Mouse (Mus musculus): Measurements from ENCODE around the gene Ppp6r2. TPM values are rescaled to one million over a fixed set of nuclear protein-coding genes. Genes with fewer than 3 reads are reported as not detected.

Ppp6r2 gene
- polyA plus RNA-seq, 1 experiment from 2014 or later, result 17.2 TPM

DNA sequence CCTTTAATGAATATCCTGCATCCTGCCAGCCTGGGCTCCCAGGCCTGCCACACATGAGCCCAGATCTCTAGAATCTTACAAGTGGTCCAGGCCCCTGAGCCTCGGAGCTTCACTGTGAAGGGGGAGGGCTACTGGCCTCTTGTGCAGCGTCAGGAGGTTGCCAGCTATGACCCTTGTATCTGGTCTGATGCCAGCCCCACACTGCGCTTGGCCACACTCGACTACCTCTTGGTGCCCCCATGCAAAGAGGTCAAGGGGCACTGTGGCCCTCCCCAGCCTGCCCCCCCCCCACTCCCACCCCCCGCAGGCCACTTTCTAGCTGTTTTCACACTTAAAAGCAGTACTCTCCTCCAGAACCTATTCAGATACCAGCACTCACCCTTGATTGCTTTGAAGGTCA lies 115.1 kb downstream of the Ppp6r2 start:
- Histone ChIP-seq H3K27me3 (ENCODE audit: control insufficient read depth, insufficient read depth, low read length) (no peaks in the 10 kb centered on the region), H3K27ac (replicated peaks) (no peak overlapping the region), H3K4me1 (replicated peaks; ENCODE audit: control insufficient read depth, insufficient read depth) (no peaks in the 10 kb centered on the region), H3K4me3 (ENCODE audit: low read depth, low read length) (no peak overlapping the region), H3K9me3 (ENCODE audit: control insufficient read depth, low read length) (no peaks in the 10 kb centered on the region), H3K4me2 (replicated peaks; ENCODE audit: low read depth) (no peak overlapping the region), H3K36me3 (ENCODE audit: control insufficient read depth, insufficient read depth, low read length) (no peaks in the 10 kb centered on the region), H3K9ac (ENCODE audit: low read length) (no peak overlapping the region)
- no peak for DNase-seq (ENCODE audit: low spot score)
- no peak for TF ChIP-seq EP300 (optimal IDR thresholded peaks at IDR 0.05)
- TF ChIP-seq CTCF (IDR thresholded peaks at IDR 0.05; ENCODE audit: low read depth), result no peak
- 58% methylated on average over 5 of the region's 5 CpGs for WGBS
- ATAC-seq (ENCODE audit: low FRiP score, low TSS enrichment), result no peak

DNA sequence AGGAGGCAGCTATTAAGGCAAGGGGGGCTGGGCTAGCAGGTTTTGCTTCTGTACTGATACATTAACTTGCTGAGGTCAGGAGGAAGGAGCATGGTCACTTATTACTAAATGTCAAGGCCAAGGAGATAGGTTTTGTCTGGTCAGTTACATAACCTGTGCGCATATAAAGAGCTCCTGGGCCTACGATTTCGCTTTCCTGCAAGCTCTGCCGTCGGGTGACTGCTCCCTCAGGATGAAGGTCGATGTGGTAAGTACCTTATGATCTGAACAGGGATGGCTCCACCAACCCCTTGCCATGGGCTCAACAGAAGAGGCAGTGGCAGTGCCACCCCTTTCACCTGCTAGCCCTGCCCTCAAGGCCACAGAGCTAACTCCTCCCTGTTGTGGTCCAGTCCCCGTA lies 122.9 kb downstream of the Ppp6r2 start, which contains the start of gene Miox:
Gene Miox, plus strand, starts transcription at position 128 of the 400 bp plus-strand sequence.
- H3K9ac ChIP-seq (ENCODE audit: low read length), result no peak within 1 kb of the TSS

DNA sequence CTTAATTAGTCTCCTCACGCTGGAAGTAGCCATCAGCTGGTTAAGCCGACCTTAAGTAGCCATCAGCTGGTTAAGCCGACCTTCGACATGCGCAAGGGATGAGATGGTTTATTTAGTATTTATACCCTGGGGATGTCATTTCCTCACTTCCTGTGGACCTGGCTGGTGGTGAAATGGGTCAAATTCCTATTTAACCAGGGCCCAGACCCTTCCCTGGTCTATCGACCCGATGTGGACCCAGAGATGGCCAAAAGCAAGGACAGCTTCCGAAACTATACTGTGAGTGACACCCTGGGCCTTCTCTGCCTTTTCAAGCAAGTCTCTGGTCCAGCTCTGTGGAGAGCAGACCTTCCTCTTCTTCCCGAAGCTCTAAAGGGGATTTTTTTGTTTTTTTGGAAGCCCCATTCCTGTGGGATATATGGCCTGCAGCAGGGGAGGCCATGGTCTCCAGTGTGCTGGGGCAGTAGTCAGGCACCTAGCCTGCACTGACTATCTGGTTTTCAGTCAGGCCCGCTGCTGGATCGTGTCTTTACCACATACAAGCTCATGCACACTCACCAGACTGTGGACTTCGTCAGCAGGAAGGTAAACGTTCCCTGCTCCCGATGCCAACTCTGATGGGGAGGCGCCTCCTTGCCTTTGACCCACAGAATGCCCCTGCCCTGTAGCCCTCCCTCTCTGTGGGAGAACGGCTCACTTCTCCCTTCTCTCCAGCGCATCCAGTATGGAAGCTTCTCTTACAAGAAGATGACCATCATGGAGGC lies 123.6 kb downstream of the Ppp6r2 start:
- 77% methylated on average over 17 of the region's 17 CpGs for WGBS
- H3K4me1 ChIP-seq (replicated peaks; ENCODE audit: control insufficient read depth, insufficient read depth), result no peaks in the 10 kb centered on the region
- no peaks in the 10 kb centered on the region for H3K9me3 ChIP-seq (ENCODE audit: control insufficient read depth, low read length)

More for the DNA sequence above, 122.9 kb downstream of the Ppp6r2 start, which contains the start of gene Miox:
- Histone ChIP-seq H3K27ac (replicated peaks) (no peak within 1 kb of the TSS), H3K4me1 (replicated peaks; ENCODE audit: control insufficient read depth, insufficient read depth) (no peaks in the 10 kb centered on the region), H3K4me2 (replicated peaks; ENCODE audit: low read depth) (no peak within 1 kb of the TSS), H3K9me3 (ENCODE audit: control insufficient read depth, low read length) (no peaks in the 10 kb centered on the region), H3K36me3 (ENCODE audit: control insufficient read depth, insufficient read depth, low read length) (no peaks in the 10 kb centered on the region), H3K27me3 (ENCODE audit: control insufficient read depth, insufficient read depth, low read length) (no peaks in the 10 kb centered on the region), H3K4me3 (ENCODE audit: low read depth, low read length) (no peak within 1 kb of the TSS)
- no peak for TF ChIP-seq EP300 (optimal IDR thresholded peaks at IDR 0.05)
- WGBS, result 82% methylated on average over 7 of the region's 7 CpGs
- DNase-seq (ENCODE audit: low spot score) (no peak), ATAC-seq (ENCODE audit: low FRiP score, low TSS enrichment) (no peak)

DNA sequence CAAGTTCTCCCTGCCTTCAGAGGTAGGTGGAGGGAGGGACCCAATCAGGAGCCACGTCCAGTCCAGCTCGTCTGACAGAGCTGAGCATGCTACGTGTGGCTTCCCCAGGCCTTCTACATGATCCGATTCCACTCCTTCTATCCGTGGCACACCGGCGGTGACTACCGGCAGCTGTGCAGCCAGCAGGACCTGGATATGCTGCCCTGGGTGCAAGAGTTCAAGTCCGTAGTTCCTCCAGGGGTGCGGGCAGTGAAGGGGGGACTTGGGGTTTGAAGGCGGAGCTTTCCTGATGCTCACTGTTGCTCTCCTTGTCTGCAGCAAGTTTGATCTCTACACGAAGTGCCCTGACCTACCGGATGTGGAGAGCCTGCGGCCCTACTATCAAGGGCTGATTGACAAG lies 125.1 kb downstream of the Ppp6r2 start:
- TF ChIP-seq EP300 (optimal IDR thresholded peaks at IDR 0.05) (no peak), CTCF (IDR thresholded peaks at IDR 0.05; ENCODE audit: low read depth) (no peak)
- 85% methylated on average over 14 of the region's 14 CpGs for WGBS

More for the DNA sequence above, 123.6 kb downstream of the Ppp6r2 start:
- no peak overlapping the region for H3K4me3 ChIP-seq (ENCODE audit: low read depth, low read length)
- no peaks in the 10 kb centered on the region for H3K27me3 ChIP-seq (ENCODE audit: control insufficient read depth, insufficient read depth, low read length)
- ATAC-seq (ENCODE audit: low FRiP score, low TSS enrichment) (no peak), DNase-seq (ENCODE audit: low spot score) (no peak)
- H3K36me3 ChIP-seq (ENCODE audit: control insufficient read depth, insufficient read depth, low read length), result no peaks in the 10 kb centered on the region
- H3K9ac ChIP-seq (ENCODE audit: low read length), result no peak overlapping the region
- H3K4me2 ChIP-seq (replicated peaks; ENCODE audit: low read depth), result no peak overlapping the region
- H3K27ac ChIP-seq (replicated peaks), result no peak overlapping the region
- no peak for TF ChIP-seq CTCF (IDR thresholded peaks at IDR 0.05; ENCODE audit: low read depth)
- TF ChIP-seq EP300 (optimal IDR thresholded peaks at IDR 0.05), result no peak

More for the DNA sequence above, 125.1 kb downstream of the Ppp6r2 start:
- H3K9me3 ChIP-seq (ENCODE audit: control insufficient read depth, low read length), result no peaks in the 10 kb centered on the region
- H3K4me2 ChIP-seq (replicated peaks; ENCODE audit: low read depth), result no peak overlapping the region
- H3K27me3 ChIP-seq (ENCODE audit: control insufficient read depth, insufficient read depth, low read length), result no peaks in the 10 kb centered on the region
- H3K27ac ChIP-seq (replicated peaks), result no peak overlapping the region
- H3K9ac ChIP-seq (ENCODE audit: low read length), result no peak overlapping the region
- no peaks in the 10 kb centered on the region for H3K36me3 ChIP-seq (ENCODE audit: control insufficient read depth, insufficient read depth, low read length)
- ATAC-seq (ENCODE audit: low FRiP score, low TSS enrichment), result no peak
- no peak for DNase-seq (ENCODE audit: low spot score)
- no peaks in the 10 kb centered on the region for H3K4me1 ChIP-seq (replicated peaks; ENCODE audit: control insufficient read depth, insufficient read depth)
- H3K4me3 ChIP-seq (ENCODE audit: low read depth, low read length), result no peak overlapping the region

Small RNAs within 50 kb of the gene (microRNA-seq; reads per million reads assigned to microRNA genes)
- gene Mir6958 (not detected), gene Mir6959 (not detected), gene Mir7118 (0.96 reads per million)

Other genes with a start within 250 kb of the Ppp6r2 start
- gene Mlc1, start 232.5 kb upstream of the Ppp6r2 start, polyA plus RNA-seq (2015; fragmentation: Nextera tagmentation; extraction: Ambion mirVana), result not detected in 2 replicates
- not detected in 2 replicates for gene Mov10l1, start 228.6 kb upstream of the Ppp6r2 start, polyA plus RNA-seq (2015; fragmentation: Nextera tagmentation; extraction: Ambion mirVana)
- 0.16 and 0.79 TPM in 2 replicates for gene Panx2, start 151.8 kb upstream of the Ppp6r2 start, polyA plus RNA-seq (2015; fragmentation: Nextera tagmentation; extraction: Ambion mirVana)
- gene Trabd, start 136.4 kb upstream of the Ppp6r2 start, polyA plus RNA-seq (2015; fragmentation: Nextera tagmentation; extraction: Ambion mirVana), result 55.9 and 57.8 TPM in 2 replicates
- 14.3 and 16.3 TPM in 2 replicates for gene Selenoo, start 122.5 kb upstream of the Ppp6r2 start, polyA plus RNA-seq (2015; fragmentation: Nextera tagmentation; extraction: Ambion mirVana)
- 4.0 and 5.2 TPM in 2 replicates for gene Tubgcp6, start 88.4 kb upstream of the Ppp6r2 start, polyA plus RNA-seq (2015; fragmentation: Nextera tagmentation; extraction: Ambion mirVana)
- gene Hdac10, start 82.9 kb upstream of the Ppp6r2 start, polyA plus RNA-seq (2015; fragmentation: Nextera tagmentation; extraction: Ambion mirVana), result 10.7 and 12.4 TPM in 2 replicates
- 3.1 and 3.2 TPM in 2 replicates for gene Mapk12, start 70.8 kb upstream of the Ppp6r2 start, polyA plus RNA-seq (2015; fragmentation: Nextera tagmentation; extraction: Ambion mirVana)
- gene Mapk11, start 61.9 kb upstream of the Ppp6r2 start, polyA plus RNA-seq (2015; fragmentation: Nextera tagmentation; extraction: Ambion mirVana), result 1.8 and 2.1 TPM in 2 replicates
- 75.2 and 85.9 TPM in 2 replicates for gene Plxnb2, start 30.8 kb upstream of the Ppp6r2 start, polyA plus RNA-seq (2015; fragmentation: Nextera tagmentation; extraction: Ambion mirVana)
- gene Dennd6b, start 15.1 kb upstream of the Ppp6r2 start, polyA plus RNA-seq (2015; fragmentation: Nextera tagmentation; extraction: Ambion mirVana), result 4.1 and 5.3 TPM in 2 replicates
- gene Sbf1, start 103.8 kb downstream of the Ppp6r2 start, polyA plus RNA-seq (2015; fragmentation: Nextera tagmentation; extraction: Ambion mirVana), result 27.6 and 31.9 TPM in 2 replicates
- gene Adm2, start 111.2 kb downstream of the Ppp6r2 start, polyA plus RNA-seq (2015; fragmentation: Nextera tagmentation; extraction: Ambion mirVana), result 0.44 and 0.47 TPM in 2 replicates
- 0.17 TPM in 1 of 2 replicates, not detected in the other for gene Miox, start 122.8 kb downstream of the Ppp6r2 start, polyA plus RNA-seq (2015; fragmentation: Nextera tagmentation; extraction: Ambion mirVana)
- gene Lmf2, start 144.1 kb downstream of the Ppp6r2 start, polyA plus RNA-seq (2015; fragmentation: Nextera tagmentation; extraction: Ambion mirVana), result 24.3 and 24.4 TPM in 2 replicates
- gene Ncaph2, start 144.2 kb downstream of the Ppp6r2 start, polyA plus RNA-seq (2015; fragmentation: Nextera tagmentation; extraction: Ambion mirVana), result 69.4 and 72.8 TPM in 2 replicates
- gene Sco2, start 162.3 kb downstream of the Ppp6r2 start, polyA plus RNA-seq (2015; fragmentation: Nextera tagmentation; extraction: Ambion mirVana), result 6.3 and 7.4 TPM in 2 replicates
- gene Tymp, start 165.5 kb downstream of the Ppp6r2 start, polyA plus RNA-seq (2015; fragmentation: Nextera tagmentation; extraction: Ambion mirVana), result 1.4 and 1.6 TPM in 2 replicates
- 0.56 and 0.80 TPM in 2 replicates for gene Odf3b, start 167.7 kb downstream of the Ppp6r2 start, polyA plus RNA-seq (2015; fragmentation: Nextera tagmentation; extraction: Ambion mirVana)
- 0.02 TPM in 1 of 2 replicates, not detected in the other for gene Klhdc7b, start 173.4 kb downstream of the Ppp6r2 start, polyA plus RNA-seq (2015; fragmentation: Nextera tagmentation; extraction: Ambion mirVana)
- gene Syce3, start 198.9 kb downstream of the Ppp6r2 start, polyA plus RNA-seq (2015; fragmentation: Nextera tagmentation; extraction: Ambion mirVana), result 0.25 TPM in 1 of 2 replicates, not detected in the other
- gene Cpt1b, start 214.3 kb downstream of the Ppp6r2 start, polyA plus RNA-seq (2015; fragmentation: Nextera tagmentation; extraction: Ambion mirVana), result 0.51 and 0.63 TPM in 2 replicates
- gene C730034F03Rik, start 218.0 kb downstream of the Ppp6r2 start, polyA plus RNA-seq (2015; fragmentation: Nextera tagmentation; extraction: Ambion mirVana), result 1.3 and 1.6 TPM in 2 replicates
- not detected in 2 replicates for gene Gm44502, start 218.1 kb downstream of the Ppp6r2 start, polyA plus RNA-seq (2015; fragmentation: Nextera tagmentation; extraction: Ambion mirVana)
- 46.8 and 47.9 TPM in 2 replicates for gene Chkb, start 218.4 kb downstream of the Ppp6r2 start, polyA plus RNA-seq (2015; fragmentation: Nextera tagmentation; extraction: Ambion mirVana)
- gene Mapk8ip2, start 242.4 kb downstream of the Ppp6r2 start, polyA plus RNA-seq (2015; fragmentation: Nextera tagmentation; extraction: Ambion mirVana), result 1.6 and 1.9 TPM in 2 replicates

Data from stomach, postnatal 0 days (tissue).